15 mouse cellular contexts compared by ENCODE assay signal in genomic region chr4:137909471-137909870, GRCm38 (mm10). TPM values are rescaled to one million over a fixed set of nuclear protein-coding genes. Genes with fewer than 3 reads are reported as not detected.
A peak's percentile ranks its signal among the peaks of the same experiment; 100 is the strongest.
DNase-seq lines count a peak whose midpoint lies in the region; ATAC-seq and TF ChIP-seq lines count a peak whose summit lies in the region.
"Had no signal": no experiment of that assay in that cellular context is flagged by ENCODE, and none has a peak within 500 bp of the region (broad histone marks: within the 10 kb centered on the region; RNA-seq: fewer than 3 reads in every experiment).

No protein-coding gene starts in this region.

- DNase-seq in liver, embryonic 11.5 days (ENCODE audit: low spot score): no peak
- peak; percentile 43 for DNase-seq in c-Kit-positive CD71-negative TER-119-negative erythroid progenitor cells, embryonic 14.5 days (ENCODE audit: low read depth)
- DNase-seq in embryo, embryonic 11 days: no peak
- no peak for DNase-seq in kidney, postnatal 14 days
- no peak for DNase-seq in yolk sac, embryonic 10.5 days (ENCODE audit: low spot score)
- DNase-seq: cerebellum, postnatal 10 days; lung, postnatal 36 days; thymus, postnatal 14 days had no signal

- no peak for TF ChIP-seq CTCF in E14TG2a.4 (conservative IDR thresholded peaks at IDR 0.05; ENCODE audit: low read length)

- H3K9me3 ChIP-seq in liver, embryonic 12.5 days (replicated peaks): no peaks in the 10 kb centered on the region
- H3K9me3 ChIP-seq in liver, embryonic 11.5 days (ENCODE audit: control insufficient read depth, low read length): no peaks in the 10 kb centered on the region
- no peaks in the 10 kb centered on the region for H3K9me3 ChIP-seq in E14TG2a.4 (ENCODE audit: low read length)
- H3K9me3 ChIP-seq: midbrain, embryonic 13.5 days had no signal

- peak overlapping the region; percentile 0; the same call in 1 of the 2 replicates for H3K4me2 ChIP-seq in liver, embryonic 12.5 days
- H3K4me2 ChIP-seq in liver, embryonic 11.5 days: no peak overlapping the region
- H3K4me2 ChIP-seq: midbrain, embryonic 13.5 days had no signal

- 0 out of 2 replicates have a peak, but pooled peaks cover 6% of the 10 kb centered on the region for H3K27me3 ChIP-seq in liver, embryonic 12.5 days (replicated peaks)
- H3K27me3 ChIP-seq in liver, embryonic 11.5 days (replicated peaks; ENCODE audit: control insufficient read depth, insufficient read depth, low read length): no peaks in the 10 kb centered on the region
- peaks cover 21% of the 10 kb centered on the region for H3K27me3 ChIP-seq in E14TG2a.4 (ENCODE audit: insufficient read depth, low read length)

- 19% methylated on average over 4 of the region's 4 CpGs for WGBS in liver, embryonic 12.5 days (ENCODE audit: insufficient replicate concordance)
- 28% methylated on average over 4 of the region's 4 CpGs for WGBS in liver, embryonic 11.5 days

- H3K27ac ChIP-seq in liver, embryonic 12.5 days: no peak overlapping the region
- no peak overlapping the region for H3K27ac ChIP-seq in liver, embryonic 11.5 days (ENCODE audit: low read depth, low read length)
- H3K27ac ChIP-seq: layer of hippocampus, adult 2 months; left cerebral cortex, adult 2 months; midbrain, embryonic 13.5 days had no signal

- H3K36me3 ChIP-seq in liver, embryonic 12.5 days: no peaks in the 10 kb centered on the region; the same call in 1 of the 2 replicates
- H3K36me3 ChIP-seq in liver, embryonic 11.5 days (ENCODE audit: control insufficient read depth, insufficient read depth, low read length): no peaks in the 10 kb centered on the region
- 0 out of 2 replicates have a peak, but pooled peaks cover 2% of the 10 kb centered on the region for H3K36me3 ChIP-seq in E14TG2a.4 (ENCODE audit: insufficient read depth, low read length)
- H3K36me3 ChIP-seq: midbrain, embryonic 13.5 days had no signal

- peaks cover 26% of the 10 kb centered on the region for H3K4me1 ChIP-seq in liver, embryonic 12.5 days
- H3K4me1 ChIP-seq in liver, embryonic 11.5 days (replicated peaks; ENCODE audit: control insufficient read depth, insufficient read depth, low read length): peaks cover 23% of the 10 kb centered on the region
- peaks cover 93% of the 10 kb centered on the region for H3K4me1 ChIP-seq in E14TG2a.4 (replicated peaks; ENCODE audit: low read depth, low read length)

- no peak overlapping the region for H3K4me3 ChIP-seq in liver, embryonic 12.5 days
- H3K4me3 ChIP-seq in liver, embryonic 11.5 days (ENCODE audit: low read depth, low read length): no peak overlapping the region
- 0 out of 2 replicates have a peak overlapping the region, but pooled peaks have one; percentile 14 for H3K4me3 ChIP-seq in E14TG2a.4 (replicated peaks; ENCODE audit: low read length)
- H3K4me3 ChIP-seq: layer of hippocampus, adult 2 months; left cerebral cortex, adult 2 months; midbrain, embryonic 13.5 days had no signal

- ATAC-seq in liver, embryonic 12.5 days: no peak
- ATAC-seq in liver, embryonic 11.5 days (replicated peaks; ENCODE audit: low FRiP score): no peak
- peak; percentile 59 for ATAC-seq in megakaryocyte progenitor cell, adult 5-6 weeks (replicated peaks; ENCODE audit: poor library complexity)
- ATAC-seq: forebrain, embryonic 16.5 days; midbrain, embryonic 13.5 days had no signal

- no peak overlapping the region for H3K9ac ChIP-seq in liver, embryonic 12.5 days
- H3K9ac ChIP-seq in liver, embryonic 11.5 days (ENCODE audit: low read depth, low read length): no peak overlapping the region
- H3K9ac ChIP-seq: midbrain, embryonic 13.5 days had no signal

RNA-seq across cellular contexts. Expression of gene Ece1, which starts 47.4 kb away (rescaled TPM):
- polyA plus RNA-seq in liver, embryonic 12.5 days (2016; fragmentation: Nextera tagmentation; extraction: Ambion mirVana): 17.8 and 18.5 TPM in 2 replicates
- polyA plus RNA-seq in liver, embryonic 11.5 days (2014; fragmentation: Nextera tagmentation; extraction: Ambion mirVana): 51.9 and 61.4 TPM in 2 replicates
- total RNA-seq in megakaryocyte progenitor cell, adult 5-6 weeks (2015): 6.2 and 7.3 TPM in 2 replicates
- 2.9 and 3.2 TPM in 2 replicates for total RNA-seq in megakaryocyte progenitor cell, adult 5-6 weeks (2017)
